Mouse (Mus musculus) embryonic fibroblast, embryonic 13.5 days (primary cell): ENCODE data around the gene Scly. TPM values are rescaled to one million over a fixed set of nuclear protein-coding genes. Genes with fewer than 3 reads are reported as not detected.

ENCODE experiments used
- H3K27ac ChIP-seq: 2 replicates; pipeline ENCODE4 v1.5.1; 2012; ENCODE audit warnings: low read length, control low read depth, inconsistent platforms; ENCODE audit not compliant: insufficient read depth
- H3K4me1 ChIP-seq: 2 replicates; pipeline ENCODE4 v1.6.1; 2011; ENCODE audit warnings: low read length; ENCODE audit not compliant: control insufficient read depth, insufficient read depth
- H3K4me3 ChIP-seq: 2 replicates; pipeline ENCODE4 v1.5.1; 2011; ENCODE audit warnings: mild to moderate bottlenecking, control low read depth, low read length; ENCODE audit not compliant: insufficient read depth
- CTCF ChIP-seq: IDR thresholded peaks from 2 replicates; pipeline ENCODE4 v1.5.1; 2011; ENCODE audit warnings: mild to moderate bottlenecking, control low read depth, low read length, moderate library complexity, borderline replicate concordance; ENCODE audit not compliant: insufficient read depth
- POLR2A ChIP-seq: IDR thresholded peaks from 2 replicates; pipeline ENCODE4 v1.6.1; 2011; ENCODE audit warnings: low read depth, mild to moderate bottlenecking, control low read depth, low read length, moderate library complexity
- polyA plus RNA-seq: library from polyadenylated mRNA; stranded (reverse); fragments of >200 nt; gene quantifications from 2 replicates; pipeline ENCODE4 v1.2.4, GENCODE M21; 2011; ENCODE audit warnings: low read depth; ENCODE audit not compliant: missing spikeins, insufficient read length

The Scly gene
- polyA plus RNA-seq, 1 experiment, result 6.4 TPM

DNA sequence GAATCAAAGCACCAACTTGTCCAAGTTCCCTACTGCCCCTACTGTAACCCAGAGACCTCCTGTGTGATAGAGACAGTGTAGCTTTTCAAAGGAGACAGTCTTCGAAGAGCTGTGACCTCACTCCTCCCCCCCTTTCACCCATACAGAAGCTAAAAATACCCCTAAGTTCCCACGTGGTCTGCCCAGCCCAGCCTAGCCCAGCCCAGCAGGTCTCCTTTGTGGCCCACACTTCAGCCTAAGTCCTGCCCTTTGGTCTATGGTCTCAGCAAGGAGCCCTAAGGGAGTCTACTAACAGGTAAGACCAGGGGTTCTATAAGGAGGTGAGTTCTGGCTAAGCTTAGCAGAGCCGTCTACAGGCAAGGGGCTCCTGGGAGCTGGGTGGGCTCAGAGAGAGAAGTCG lies 52.7 kb downstream of the Scly start, which contains the start of gene Klhl30:
Gene Klhl30, plus strand, starts transcription at position 176 of the 400 bp plus-strand sequence.
- peaks cover 16% of the 10 kb centered on the region for H3K4me1 ChIP-seq
- H3K27ac ChIP-seq, result no peak within 1 kb of the TSS
- TF ChIP-seq POLR2A (no peak), CTCF (no peak)
- H3K4me3 ChIP-seq, result no peak within 1 kb of the TSS

DNA sequence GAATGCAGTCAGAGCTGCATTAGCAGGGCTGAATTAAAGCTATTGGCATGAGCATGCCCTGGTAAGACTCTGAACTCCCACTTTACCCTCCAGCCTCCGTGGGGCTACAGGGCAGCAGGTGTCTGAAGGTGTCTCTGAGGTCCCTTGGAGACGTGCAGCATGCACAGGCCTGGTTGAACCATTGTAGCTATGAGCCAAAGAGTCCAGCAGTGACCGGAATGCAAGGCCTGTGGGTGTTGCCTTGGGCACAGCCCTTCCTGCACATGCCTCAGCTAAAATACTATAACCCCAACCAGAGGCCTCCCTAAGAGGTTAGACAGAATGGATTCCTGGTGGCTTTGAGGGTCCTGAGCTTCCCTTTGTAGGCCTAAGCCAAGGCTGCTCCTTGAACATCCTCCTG lies 53.1 kb downstream of the Scly start:
- TF ChIP-seq CTCF (no peak), POLR2A (no peak)
- Histone ChIP-seq H3K27ac (no peak overlapping the region), H3K4me1 (peaks cover 18% of the 10 kb centered on the region), H3K4me3 (no peak overlapping the region)

DNA sequence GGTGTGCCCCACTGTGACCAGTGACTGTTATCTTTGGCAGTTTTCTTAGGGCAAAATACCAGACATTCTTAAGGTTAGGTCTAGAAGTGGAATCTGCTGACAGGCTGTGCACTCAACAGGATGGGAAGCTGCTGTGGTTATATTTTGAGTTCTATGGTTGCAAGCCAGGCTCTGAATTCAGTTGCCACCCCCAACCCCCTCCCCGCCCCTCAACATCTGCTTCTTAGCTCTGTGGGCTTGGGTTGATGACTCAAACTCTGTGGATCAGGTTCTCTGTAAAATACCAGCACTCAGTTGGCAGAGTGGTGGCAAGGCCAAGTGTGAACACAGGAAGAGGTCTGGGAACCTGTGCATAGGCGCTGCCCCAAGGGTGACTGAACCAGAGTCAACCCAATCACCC lies 54.1 kb downstream of the Scly start:
- peak overlapping the region; percentile 86 for H3K27ac ChIP-seq
- no peak overlapping the region for H3K4me3 ChIP-seq
- TF ChIP-seq CTCF (no peak), POLR2A (no peak)
- peaks cover 20% of the 10 kb centered on the region for H3K4me1 ChIP-seq

DNA sequence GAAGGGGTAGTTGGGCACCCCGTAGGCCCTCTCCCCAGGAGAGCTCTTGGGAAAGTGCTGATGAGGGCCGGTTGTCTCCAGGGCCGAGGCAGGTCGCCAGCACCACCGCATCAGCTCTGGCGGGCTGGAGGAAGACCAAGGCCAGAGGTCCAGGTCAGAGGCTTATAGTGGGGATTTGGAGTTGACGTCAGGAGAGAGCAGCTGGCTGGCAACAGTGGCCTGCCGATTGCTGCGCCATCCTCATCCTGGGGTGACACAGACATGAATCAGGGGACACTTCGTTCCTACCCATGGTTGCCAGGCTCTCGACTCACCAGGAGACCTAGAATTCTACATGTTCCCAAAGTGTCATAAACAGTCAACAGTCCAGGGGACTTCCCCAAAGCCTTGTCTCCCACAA lies 58.0 kb downstream of the Scly start:
- Histone ChIP-seq H3K4me1 (peaks cover 18% of the 10 kb centered on the region), H3K27ac (no peak overlapping the region), H3K4me3 (no peak overlapping the region)
- TF ChIP-seq CTCF (no peak), POLR2A (no peak)

DNA sequence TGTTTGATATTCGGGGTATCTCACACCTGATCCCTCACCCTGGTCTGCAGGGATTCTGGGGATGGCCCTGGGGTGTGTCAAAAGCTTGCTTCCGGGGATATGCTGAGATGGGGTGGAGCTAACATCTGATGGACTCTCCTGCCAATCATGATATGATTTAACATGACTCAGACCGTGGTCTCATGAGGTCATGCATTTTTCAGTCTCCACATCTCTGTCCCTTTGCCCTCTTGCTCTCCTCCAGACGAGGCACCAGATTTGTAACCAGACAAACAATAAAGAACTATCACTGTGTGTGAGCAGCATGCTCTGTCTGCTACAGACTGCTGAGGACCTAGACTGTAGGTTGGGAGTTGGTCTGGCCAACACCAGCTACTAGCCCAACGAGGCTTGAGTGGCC lies 64.0 kb downstream of the Scly start:
- no peak overlapping the region for H3K4me3 ChIP-seq
- no peaks in the 10 kb centered on the region for H3K4me1 ChIP-seq
- TF ChIP-seq POLR2A (no peak), CTCF (no peak)
- no peak overlapping the region for H3K27ac ChIP-seq

DNA sequence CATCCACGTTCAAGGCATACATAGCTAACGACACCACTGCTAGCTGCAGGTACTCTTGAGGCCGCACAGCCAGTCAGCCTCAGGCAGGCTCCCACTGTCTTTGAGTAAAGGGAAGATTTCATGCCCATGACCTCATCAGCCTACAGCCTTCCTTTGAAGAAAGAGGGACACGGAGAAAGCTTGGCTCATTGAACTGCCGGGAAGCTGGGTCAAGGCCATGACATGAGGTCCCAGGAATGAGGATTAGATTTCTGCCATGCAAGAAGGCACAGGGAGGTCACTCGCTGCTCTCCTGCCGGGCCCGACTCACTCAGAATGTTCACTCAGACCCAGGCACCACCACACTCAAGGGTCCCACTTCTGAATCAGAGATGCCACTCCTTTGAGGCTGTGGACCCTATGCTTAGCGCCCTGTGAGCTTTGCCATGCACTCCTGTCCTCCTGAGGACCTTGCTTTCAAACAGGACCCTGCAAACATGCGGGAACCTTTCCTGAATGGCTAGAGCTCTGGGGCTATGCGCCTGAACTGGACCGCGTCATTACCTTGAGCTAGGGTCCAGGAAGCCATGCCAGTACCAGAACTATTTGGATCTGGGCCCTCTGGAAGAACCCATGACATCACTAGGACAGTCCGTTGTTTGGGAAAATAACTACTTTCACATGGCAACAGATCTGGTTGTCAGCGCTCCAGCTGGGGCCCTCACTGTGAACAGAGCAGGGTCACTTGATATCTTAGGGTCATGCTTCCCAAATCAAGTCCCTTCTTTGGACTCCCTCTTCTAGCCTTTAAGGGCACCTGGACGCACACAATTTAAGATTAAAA lies 66.9 kb downstream of the Scly start:
- H3K4me1 ChIP-seq, result no peaks in the 10 kb centered on the region
- no peak overlapping the region for H3K4me3 ChIP-seq
- TF ChIP-seq POLR2A (no peak), CTCF (no peak)
- no peak overlapping the region for H3K27ac ChIP-seq

DNA sequence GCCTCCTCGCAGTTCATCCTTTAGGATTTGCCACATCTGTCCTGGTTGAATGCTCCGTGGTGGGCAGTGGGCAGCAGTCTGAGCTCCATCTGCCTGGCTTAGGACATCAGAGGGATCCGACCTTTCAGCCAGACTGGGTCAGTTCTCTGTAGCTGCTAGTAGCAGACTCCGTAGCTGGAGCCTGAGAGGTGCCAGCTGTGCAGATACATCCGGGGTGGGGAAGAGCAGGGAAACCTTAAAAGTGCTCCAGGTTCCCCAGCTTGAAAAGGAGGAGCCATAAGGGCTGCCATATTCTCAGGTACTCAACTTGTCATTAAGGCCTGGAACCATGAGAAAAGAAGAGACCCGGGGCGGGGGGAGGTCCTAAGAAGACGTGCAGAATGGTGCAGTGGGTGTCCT lies 67.7 kb downstream of the Scly start:
- H3K4me1 ChIP-seq, result no peaks in the 10 kb centered on the region
- H3K27ac ChIP-seq, result no peak overlapping the region
- no peak for TF ChIP-seq CTCF
- no peak for TF ChIP-seq POLR2A
- no peak overlapping the region for H3K4me3 ChIP-seq

DNA sequence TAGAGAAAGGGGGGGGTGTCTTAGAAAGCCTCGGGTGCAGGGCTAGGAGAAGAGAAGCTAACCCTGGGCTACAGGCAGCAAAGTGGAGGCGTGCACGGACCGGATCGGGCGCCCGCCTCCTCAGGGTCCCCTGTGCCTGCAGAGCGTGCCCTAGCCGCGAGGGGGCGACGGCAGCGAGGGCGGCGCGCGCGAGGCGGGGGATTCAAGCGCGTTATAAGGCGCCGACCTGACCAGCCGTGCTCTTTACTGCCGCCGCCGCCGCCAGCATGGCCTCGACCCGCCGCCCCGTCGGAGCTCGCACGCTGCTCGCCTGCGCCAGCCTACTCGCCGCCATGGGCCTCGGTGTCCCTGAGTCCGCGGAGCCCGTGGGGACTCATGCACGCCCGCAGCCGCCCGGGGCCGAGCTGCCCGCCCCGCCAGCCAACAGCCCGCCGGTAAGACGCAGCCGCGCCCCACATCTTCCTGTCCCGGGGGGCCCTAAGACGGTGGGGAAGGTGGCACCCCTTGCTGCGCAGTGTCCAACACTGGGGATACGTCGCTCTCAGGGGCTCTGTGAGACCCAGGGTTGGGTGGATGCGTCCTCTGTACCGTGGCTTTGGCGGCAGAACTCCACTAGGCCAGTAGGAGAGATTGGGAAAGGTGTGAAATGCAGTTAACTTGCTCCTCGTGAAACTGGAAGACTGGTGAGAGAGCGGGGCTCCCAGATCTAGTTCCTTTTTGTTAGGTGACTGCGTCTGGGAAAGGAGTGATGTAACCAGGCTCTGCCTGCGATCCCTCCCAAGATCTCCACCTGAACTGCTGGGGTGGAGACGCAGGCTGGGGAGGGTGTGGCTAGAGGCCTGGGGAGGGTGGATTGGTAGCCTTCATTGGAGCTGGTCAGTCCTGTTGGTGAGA lies 68.3 kb downstream of the Scly start, which contains the start of gene Erfe:
Gene Erfe, plus strand, starts transcription at position 216 of the 894 bp plus-strand sequence.
- Histone ChIP-seq H3K4me1 (no peaks in the 10 kb centered on the region), H3K4me3 (peak within 1 kb of the TSS; percentile 29), H3K27ac (no peak within 1 kb of the TSS)
- TF ChIP-seq CTCF, result peak; percentile 64
- no peak for TF ChIP-seq POLR2A

DNA sequence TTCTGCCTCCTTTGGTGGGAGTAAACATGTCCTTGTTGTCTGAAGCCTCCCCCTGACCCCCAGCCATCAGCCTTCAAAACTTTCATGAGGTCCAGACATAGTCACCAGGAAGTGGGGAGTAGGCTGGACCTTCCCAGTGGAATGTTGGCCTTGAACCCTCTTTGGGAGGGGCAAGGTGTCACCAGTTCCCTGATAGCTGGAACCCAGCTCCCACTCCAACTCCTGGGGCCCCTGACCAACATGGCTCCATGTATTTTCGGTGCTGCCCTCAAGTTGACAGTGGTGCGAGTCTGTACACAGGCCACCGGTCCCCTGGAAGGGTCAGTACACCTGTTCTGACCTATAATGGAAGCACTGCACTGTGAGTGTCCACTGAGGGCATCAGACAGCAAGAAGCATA lies 69.2 kb downstream of the Scly start:
- H3K4me1 ChIP-seq, result no peaks in the 10 kb centered on the region
- no peak overlapping the region for H3K4me3 ChIP-seq
- no peak overlapping the region for H3K27ac ChIP-seq
- no peak for TF ChIP-seq CTCF
- no peak for TF ChIP-seq POLR2A

DNA sequence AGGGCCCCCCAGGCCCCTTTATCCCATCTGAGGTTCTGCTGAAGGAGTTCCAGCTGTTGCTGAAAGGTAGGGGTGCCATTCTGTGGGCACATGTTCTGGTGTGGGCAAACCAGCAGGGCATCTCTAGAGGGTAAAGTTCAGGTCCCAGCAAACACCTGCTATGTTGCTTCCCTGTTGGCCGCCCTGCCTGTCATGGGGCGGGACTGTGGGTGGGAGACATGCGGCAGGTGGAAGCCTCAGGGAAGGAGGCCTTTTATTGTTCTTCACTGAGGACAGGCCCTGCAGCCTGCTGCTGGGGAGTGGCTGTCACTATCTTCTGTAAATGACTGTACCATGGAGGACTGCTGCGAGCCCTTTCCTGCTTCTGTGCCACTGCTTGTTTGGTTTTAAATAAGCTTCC lies 71.3 kb downstream of the Scly start:
- Histone ChIP-seq H3K4me3 (no peak overlapping the region), H3K27ac (no peak overlapping the region), H3K4me1 (no peaks in the 10 kb centered on the region)
- TF ChIP-seq CTCF (no peak), POLR2A (no peak)
